Mouse (Mus musculus) 416B (cell line): Measurements from ENCODE around the gene Camta1.

Experiments used
- DNase-seq: peaks from one replicate; pipeline ENCODE4 v3.0.0; 2011; ENCODE audit warnings: low read depth

Camta1 gene

GRCm38 (mm10) chr4:151147541-151147940 is 714.1 kb downstream of the Camta1 start:
- no peak for DNase-seq

- no peak for DNase-seq
Measured at GRCm38 (mm10) chr4:151144121-151144520, 717.6 kb downstream of the Camta1 start.

DNA sequence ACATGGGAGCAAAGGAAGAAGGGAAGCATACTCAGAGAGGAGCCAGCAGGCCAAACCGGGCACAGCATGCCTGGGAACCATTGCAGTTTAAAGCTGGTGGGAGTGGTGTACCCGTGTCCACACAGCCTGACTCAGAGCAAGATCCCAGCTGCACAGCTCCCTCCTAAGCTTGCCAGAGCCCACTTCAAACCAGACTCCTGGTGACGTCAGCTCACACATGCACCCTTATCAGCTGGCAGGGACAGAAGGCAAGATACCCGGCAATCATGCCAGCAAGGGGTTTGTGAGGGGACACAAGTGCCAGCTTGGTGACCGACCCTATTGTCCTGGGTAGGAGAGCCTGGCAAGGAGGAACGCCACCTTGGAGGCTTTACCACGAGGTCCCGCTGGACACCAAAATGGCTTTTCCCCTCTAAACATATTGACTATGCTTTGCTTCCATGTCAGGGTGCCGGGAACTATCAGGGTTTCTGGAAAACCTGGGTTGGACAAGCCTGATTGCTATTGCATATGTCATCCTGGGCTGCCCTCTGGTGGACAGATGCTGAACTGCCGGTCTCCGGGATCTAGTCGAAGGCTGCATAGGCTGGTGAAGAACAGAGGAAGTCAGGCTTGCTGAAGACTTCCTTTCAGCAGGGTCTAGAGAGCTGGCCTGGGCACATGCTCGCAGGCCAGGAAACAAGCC is 720.3 kb downstream of the Camta1 start:
- DNase-seq = peak; percentile 90

- no peak for DNase-seq
Measured at GRCm38 (mm10) chr4:151140368-151140982, 721.2 kb downstream of the Camta1 start.

- DNase-seq = peak; percentile 71
Measured at GRCm38 (mm10) chr4:151139053-151139840, 722.4 kb downstream of the Camta1 start.

GRCm38 (mm10) chr4:151138586-151138985 is 723.1 kb downstream of the Camta1 start:
- no peak for DNase-seq

DNA sequence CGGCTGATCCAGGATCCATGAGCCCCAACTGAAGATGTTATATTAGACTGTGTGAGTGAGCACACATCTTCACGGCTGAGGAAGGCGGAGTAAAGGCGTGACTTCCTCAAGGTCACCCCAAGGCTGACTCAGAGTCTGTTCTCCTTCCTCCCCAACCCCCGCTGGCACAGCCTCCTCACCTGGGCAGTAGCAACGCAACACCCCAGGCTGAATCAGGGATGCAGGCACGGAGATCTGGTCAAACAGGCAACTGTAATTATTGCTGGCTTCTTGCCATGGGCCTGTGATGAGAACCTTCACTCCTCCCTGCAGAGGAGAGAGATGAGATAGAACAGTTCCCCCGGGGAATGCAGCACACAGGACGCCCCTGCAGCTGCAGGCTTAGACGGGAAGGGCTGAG is 723.5 kb downstream of the Camta1 start:
- DNase-seq = peak; percentile 25

- no peak for DNase-seq
Measured at GRCm38 (mm10) chr4:151137701-151138100, 724.0 kb downstream of the Camta1 start.

GRCm38 (mm10) chr4:151135491-151135890 is 726.2 kb downstream of the Camta1 start:
- no peak for DNase-seq

DNA sequence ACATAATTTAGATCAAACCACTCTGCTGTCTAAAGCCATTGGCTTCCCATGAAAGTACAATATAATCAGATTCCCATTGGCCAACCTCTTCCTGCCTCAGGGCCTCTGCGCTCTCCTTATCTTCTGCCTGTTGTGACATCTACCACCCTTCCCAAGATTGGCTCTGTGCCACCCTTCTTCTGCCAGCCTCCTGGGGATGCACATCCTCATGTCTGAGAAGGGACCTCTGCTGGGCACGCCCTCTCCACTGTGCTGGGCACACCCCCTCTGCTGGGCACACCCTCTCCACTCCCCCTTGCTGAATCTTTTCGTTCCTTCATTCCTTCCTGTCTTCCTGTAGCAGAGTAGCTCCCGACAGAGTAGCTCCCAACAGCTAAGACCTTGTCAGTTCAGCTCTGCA is 727.9 kb downstream of the Camta1 start:
- no peak for DNase-seq

GRCm38 (mm10) chr4:151132493-151132892 is 729.2 kb downstream of the Camta1 start:
- DNase-seq = no peak

DNA sequence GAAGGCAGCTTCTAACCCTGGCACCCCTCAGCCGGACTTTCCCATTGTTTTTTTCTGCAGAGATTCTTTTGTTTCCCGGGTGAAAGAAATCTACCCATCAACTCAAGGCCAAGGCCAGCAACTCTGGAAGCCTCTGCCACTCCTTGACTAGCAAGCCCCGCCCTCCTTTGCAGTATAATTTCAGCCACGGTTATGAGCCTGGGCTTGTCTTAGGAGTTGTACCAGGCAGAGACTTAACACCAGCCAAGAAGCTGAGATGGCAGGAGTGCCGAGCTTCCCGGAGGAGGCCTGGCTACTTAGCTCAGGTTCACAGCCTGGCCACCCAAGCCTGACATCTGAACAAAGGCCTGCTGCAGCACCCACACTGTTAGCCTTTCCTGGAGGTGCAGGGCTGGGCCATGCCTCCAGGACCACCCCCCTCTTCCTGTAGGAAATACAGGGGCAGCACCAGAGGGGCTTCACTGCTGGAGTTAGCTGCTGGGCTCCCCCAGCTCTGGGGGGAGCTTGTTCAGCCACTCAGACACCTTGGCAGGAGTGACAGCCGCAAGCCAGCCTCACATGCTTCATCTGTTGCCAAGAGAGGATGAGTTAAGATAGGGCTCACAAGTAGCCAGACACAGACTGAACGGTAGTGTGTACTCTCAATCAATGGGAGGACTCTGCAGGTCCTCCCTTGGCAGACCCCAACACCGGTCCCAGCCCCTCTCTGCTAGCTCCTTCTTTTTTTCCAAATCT is 730.8 kb downstream of the Camta1 start:
- no peak for DNase-seq

- no peak for DNase-seq
Measured at GRCm38 (mm10) chr4:151129725-151130557, 731.7 kb downstream of the Camta1 start.

GRCm38 (mm10) chr4:151128641-151129541 is 732.8 kb downstream of the Camta1 start:
- DNase-seq = no peak

DNA sequence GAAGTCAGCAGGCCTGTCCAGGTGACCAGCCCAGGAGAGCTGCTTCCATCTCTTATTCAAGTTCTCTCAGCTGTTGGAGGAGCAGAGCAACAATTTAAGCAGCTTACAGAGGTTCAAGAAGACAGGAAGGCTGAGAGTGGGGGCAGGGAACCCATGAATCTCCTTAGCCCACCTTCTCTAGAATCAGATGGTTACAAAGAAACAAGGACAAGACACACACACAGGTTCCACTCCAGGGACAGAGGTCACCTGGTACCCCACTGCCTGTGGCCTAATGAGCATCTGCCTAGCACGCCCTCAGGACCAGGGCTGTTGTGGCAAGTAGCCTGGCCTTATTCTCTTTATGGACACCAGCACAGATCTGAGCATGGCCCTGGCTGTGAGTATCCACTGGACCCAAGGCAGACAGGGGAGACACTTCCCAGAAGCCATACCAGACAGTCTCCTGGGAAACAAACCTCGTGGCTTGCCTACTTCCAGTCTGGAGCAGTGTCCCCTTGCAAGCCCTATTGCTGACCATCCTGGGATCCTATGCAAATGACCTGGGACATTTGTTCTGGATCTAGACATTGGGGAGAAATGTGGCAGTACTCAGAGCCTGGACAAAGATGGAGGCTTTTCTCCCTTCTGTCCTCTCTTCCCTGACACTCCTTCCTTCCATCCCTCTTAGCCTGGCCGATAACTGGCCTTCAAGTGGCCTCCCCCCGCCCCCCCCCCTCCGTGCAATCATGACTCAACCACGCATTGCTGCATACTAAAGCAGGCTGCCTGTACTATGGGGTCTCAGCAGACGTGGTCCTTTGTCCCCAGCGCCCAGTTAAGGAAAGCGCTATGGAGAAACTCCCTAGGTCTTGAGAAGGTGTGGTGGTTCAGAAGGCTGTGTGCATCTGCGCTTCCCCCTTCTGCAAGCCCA is 733.8 kb downstream of the Camta1 start:
- no peak for DNase-seq

GRCm38 (mm10) chr4:151118883-151119282 is 742.8 kb downstream of the Camta1 start:
- no peak for DNase-seq

- DNase-seq = no peak
Measured at GRCm38 (mm10) chr4:151114574-151114973, 747.1 kb downstream of the Camta1 start.

GRCm38 (mm10) chr4:151111226-151111625 is 750.5 kb downstream of the Camta1 start:
- no peak for DNase-seq

GRCm38 (mm10) chr4:151108834-151109241 is 752.8 kb downstream of the Camta1 start:
- no peak for DNase-seq
